Mouse (Mus musculus): ENCODE data around the gene Mtx3. TPM values are rescaled to one million over a fixed set of nuclear protein-coding genes. Genes with fewer than 3 reads are reported as not detected.

Gene Mtx3
- total RNA-seq, 2 experiments from 2014 or later, result 0.60 to 7.3 TPM

- no peak for ATAC-seq (replicated peaks; ENCODE audit: low FRiP score, poor library complexity, severe bottlenecking)
These were observed 37.9 kb downstream of the Mtx3 start for GRCm38 (mm10) chr13:92882271-92882985.

- ATAC-seq (replicated peaks; ENCODE audit: low FRiP score, poor library complexity, severe bottlenecking), result no peak
These were observed 38.6 kb downstream of the Mtx3 start for GRCm38 (mm10) chr13:92882986-92883720.

GRCm38 (mm10) chr13:92884206-92884605, 39.6 kb downstream of the Mtx3 start:
- ATAC-seq (replicated peaks; ENCODE audit: low FRiP score, poor library complexity, severe bottlenecking), result no peak

- ATAC-seq (replicated peaks; ENCODE audit: low FRiP score, poor library complexity, severe bottlenecking), result no peak
These were observed 40.4 kb downstream of the Mtx3 start for GRCm38 (mm10) chr13:92884930-92885329.

GRCm38 (mm10) chr13:92899087-92899486, 54.5 kb downstream of the Mtx3 start:
- no peak for ATAC-seq (replicated peaks; ENCODE audit: low FRiP score, poor library complexity, severe bottlenecking)

- ATAC-seq (replicated peaks; ENCODE audit: low FRiP score, poor library complexity, severe bottlenecking), result no peak
These were observed 58.7 kb downstream of the Mtx3 start for GRCm38 (mm10) chr13:92903291-92903690.

GRCm38 (mm10) chr13:92905944-92906343, 61.4 kb downstream of the Mtx3 start:
- ATAC-seq (replicated peaks; ENCODE audit: low FRiP score, poor library complexity, severe bottlenecking), result no peak

GRCm38 (mm10) chr13:92907366-92907765, 62.8 kb downstream of the Mtx3 start:
- no peak for ATAC-seq (replicated peaks; ENCODE audit: low FRiP score, poor library complexity, severe bottlenecking)

Other genes starting within 250 kb of the Mtx3 start
- 34.7 and 41.3 TPM in 2 replicates for gene Serinc5, start 233.7 kb upstream of the Mtx3 start, total RNA-seq (2015; ENCODE audit: low replicate concordance)
- 42.4 and 50.7 TPM in 2 replicates for gene Serinc5, start 233.7 kb upstream of the Mtx3 start, total RNA-seq (2017; ENCODE audit: low replicate concordance)
- gene Thbs4, start 49.9 kb upstream of the Mtx3 start, total RNA-seq (2015; ENCODE audit: low replicate concordance), result not detected in 2 replicates
- not detected in 2 replicates for gene Thbs4, start 49.9 kb upstream of the Mtx3 start, total RNA-seq (2017; ENCODE audit: low replicate concordance)